Mouse (Mus musculus) lung, postnatal 0 days (tissue): ENCODE data around the gene Actn1.

Experiments used
- CTCF ChIP-seq: IDR thresholded peaks from 2 replicates; pipeline ENCODE4 v1.5.1; 2016; ENCODE audit warnings: antibody characterized with exemption, mild to moderate bottlenecking
- EP300 ChIP-seq: IDR thresholded peaks from 2 replicates; pipeline ENCODE4 v1.6.1; 2016; ENCODE audit warnings: antibody characterized with exemption, mild to moderate bottlenecking, control low read depth

DNA sequence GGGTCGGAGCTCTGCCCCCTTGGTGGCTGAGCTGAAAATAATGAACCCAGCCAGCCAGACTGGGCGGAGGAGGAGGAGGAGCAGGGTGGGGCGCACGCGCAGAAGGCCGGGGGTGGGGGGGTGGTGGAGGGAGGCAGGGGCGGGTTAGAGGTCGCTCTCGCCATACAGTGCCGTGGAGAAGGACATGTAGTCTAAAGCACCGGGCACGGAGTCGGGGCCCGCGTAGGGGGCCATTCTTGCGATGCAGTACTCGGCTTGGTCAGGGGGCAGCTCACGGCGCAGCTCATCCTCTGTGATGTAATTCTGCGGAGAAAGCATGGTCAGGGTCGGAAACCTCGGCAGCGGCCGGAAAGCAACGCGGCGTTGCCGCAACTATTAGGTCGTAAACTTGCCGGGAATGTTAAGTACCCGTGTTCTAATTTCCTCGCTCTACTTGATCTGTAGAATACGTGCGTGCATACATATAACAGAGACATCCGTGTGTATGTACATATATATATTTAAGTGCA lies 91.9 kb downstream of the Actn1 start:
- TF ChIP-seq EP300 = 0 out of 2 replicates have a peak, but pooled peaks have one; percentile 10
- no peak for TF ChIP-seq CTCF
